Mouse (Mus musculus): ENCODE measurements around the gene Mapkapk2.

Gene Mapkapk2

DNA sequence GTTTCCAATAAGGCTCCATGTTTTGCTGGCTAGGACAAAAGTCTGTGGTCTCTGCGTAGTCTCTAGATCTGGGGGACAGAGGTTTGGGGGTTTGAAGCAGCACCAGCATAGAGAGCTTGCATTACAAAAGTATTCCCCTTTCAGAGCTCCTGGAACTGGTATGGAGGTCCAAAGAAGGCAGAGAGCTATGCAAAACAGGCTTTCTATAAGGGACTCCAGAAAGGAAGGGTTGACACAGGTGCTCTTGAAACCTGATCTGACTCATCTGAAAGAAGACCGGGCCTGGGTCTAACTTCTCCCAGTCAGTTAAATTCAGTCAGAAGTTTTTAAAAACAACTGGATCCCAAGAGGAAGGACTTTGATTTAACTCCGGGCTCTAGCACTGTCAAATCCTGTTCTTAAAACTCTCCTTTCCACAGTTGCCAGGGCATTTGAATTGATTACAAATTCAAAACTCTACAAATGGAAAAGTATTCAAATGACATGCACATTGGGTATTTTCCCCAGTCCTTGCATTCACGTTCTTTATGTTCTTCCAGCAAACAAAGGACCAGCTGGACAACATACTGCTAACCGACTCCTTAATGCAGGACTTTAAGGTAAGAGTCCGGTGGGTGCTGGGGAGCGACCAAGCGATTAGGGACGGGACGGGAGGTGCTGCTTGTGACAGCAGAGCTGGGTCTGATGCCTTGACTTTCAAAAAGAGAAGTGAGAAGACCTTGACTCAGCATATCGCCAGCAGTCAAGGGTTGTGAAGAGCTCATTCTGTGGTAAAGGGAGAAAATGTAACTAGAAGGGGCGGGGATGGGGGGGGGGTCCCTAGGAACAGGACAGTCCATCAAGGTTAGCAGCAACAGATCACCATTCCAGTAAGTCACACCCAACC, 77.0 kb downstream of the Mapkapk2 start:
- DNase-seq (ENCODE audit: low spot score): no peak

DNA sequence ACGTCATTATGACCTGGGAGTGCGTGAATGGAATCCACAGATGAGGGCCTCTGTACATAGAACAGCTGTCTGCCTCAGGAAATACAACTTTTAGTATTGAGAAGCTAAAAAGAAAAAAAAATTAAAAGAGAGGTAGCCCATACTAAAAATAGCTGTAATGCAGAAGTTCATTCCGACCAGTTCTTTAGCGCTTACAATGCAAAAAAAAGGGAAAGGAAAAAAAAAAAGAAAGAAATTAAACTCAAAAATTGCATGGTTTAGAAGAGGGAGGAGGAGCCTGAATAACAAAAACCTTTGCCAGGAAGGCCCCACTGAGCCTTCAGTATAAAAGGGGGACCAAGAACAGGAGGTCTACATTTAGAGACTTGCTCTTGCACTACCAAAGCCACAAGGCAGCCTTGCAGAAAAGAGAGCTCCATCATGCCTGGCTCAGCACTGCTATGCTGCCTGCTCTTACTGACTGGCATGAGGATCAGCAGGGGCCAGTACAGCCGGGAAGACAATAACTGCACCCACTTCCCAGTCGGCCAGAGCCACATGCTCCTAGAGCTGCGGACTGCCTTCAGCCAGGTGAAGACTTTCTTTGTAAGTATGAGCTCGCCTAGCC, 78.0 kb downstream of the Mapkapk2 start, which contains the start of gene Il10:
Gene Il10, plus strand, starts transcription at position 354 of the 607 bp plus-strand sequence.
- DNase-seq (ENCODE audit: low spot score): no peak

DNA sequence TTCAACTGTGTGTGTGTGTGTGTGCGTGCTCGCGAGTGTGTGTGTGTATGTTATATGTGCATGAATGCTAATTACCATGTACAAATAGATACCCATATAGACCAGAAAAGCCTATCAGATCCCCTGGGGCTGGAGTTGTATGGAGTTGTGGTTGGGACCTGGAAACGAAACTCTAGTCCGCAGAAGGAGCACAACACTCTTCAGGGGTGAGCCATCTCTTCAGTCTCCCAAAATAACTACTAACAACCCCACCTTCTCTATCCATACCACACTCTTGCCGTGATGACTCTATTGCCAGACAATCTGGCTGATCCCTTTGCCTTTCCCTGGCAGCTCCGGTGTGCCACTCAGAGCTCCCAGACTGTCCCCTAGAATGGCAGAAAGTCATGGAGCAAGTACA, 81.7 kb downstream of the Mapkapk2 start:
- no peak for DNase-seq (ENCODE audit: low spot score)

DNA sequence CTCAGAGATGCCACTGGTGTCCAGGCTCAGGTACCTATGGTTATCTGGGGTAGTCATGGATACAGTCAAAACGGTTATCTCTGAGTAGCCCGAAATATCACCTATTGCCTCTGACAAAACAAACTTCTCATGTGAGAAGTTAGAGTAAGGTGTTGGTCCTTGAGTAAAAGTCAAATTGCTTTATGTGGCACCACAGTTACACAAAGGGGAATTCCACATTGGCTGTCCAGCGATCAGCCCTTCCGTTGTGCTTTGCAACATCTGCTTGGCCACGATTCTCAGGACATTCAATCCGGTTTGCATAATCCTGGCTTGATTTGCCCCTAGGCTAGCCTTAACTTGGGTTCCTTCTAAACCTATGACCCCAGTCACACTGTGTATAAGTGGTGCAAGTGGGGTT, 82.3 kb downstream of the Mapkapk2 start:
- DNase-seq (ENCODE audit: low spot score): no peak

DNA sequence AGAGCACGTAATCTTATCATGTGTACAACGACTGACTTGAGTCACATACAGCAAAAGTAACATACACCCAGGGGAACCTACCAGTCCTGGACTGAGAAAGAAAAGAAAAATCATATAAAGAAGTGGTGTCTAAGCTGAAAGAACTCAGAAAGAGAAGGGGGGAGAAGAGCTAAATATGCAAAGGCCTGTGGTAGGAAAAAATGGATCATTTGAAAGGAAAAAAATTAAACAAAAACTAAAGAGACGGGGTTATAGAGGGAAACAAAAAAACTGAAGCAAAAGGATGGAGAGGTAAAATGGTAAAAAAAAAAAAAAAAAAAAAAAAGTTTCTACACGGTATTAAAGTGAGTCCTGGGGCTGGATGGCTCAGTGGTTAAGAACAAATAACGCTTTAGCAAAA, 83.7 kb downstream of the Mapkapk2 start:
- no peak for DNase-seq (ENCODE audit: low spot score)

DNA sequence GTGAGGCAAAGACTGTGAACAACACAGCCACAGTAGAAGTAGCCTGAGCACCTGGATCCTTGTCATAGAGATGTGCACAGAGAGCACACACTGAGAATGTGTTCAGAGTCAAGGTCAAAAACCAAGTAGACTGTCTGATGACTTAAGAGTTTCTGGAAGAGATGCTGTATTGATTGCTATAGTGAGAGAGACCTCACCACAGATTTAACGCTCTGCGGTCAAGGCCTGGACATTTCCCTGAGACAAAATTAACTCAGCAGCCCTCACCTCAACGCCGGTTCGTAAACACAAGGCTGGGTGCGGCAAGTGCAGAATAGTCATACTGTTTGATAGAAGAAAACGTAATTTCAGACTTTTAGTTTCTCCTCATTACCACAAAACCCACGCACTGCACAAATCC, 85.1 kb downstream of the Mapkapk2 start:
- no peak for DNase-seq (ENCODE audit: low spot score)

DNA sequence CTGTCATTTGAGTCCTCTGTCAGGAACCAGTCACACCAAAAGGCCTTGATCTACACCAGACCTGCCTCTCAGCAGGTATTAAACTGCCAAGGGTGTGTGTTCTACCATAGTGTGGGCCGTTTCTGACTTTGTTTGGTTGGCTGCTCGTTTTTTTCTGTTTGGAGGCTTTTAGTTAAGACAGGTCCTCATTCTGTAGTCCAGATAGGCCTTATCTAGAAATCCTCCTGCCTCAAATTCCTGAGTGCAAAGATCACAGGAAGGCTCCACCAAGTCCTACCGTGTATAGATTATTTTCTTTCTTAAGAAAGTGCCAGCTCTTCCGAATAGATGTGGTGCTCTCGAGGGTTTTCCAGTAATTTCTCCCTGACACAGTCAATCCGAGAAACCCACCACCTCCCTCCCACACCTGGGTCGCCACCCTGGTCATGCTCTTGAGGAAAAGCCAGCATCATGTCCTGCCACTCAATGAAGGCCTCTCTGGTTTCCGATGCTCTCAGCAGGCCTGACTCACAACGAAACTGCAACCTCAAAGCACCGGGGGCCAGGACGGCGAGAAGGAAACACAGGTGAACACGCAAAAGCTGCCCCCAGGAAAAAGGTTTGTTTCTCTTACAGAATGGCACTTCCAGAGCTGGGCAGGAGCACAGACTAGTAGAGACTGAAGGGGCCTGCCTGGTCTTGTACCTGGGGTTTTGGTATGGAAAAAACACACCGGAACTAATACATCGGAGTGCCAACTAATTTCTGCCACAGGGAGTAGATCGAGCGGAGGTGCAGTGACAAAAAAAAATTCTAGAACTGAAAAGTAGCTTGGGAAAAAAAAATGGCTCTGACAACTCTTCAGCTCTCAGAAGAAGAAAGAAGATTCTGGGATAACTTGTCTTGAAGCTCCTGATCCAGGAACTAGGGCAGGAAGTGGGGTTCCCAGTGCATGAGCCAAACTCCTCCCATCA, 87.1 kb downstream of the Mapkapk2 start:
- DNase-seq (ENCODE audit: low spot score): no peak

DNA sequence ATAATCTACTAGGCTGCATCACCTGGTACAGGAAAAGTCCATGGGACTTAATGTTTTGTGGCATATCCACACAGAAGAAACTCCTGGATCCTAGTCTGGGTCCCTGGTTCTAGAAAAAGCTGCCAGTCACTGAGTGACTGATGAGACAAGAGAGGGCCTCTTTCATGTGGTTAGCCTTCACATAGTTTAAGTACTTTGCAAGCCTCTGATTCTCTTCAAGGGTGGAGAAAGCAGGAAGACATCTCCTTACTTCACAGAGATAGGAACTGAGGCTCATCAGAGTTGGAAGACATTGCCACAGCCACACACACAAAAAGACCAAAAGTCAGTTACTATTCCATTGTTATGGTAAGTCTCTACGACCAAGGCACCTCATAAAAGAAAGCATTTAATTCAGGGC, 91.6 kb downstream of the Mapkapk2 start:
- DNase-seq (ENCODE audit: low spot score): no peak
